Mouse (Mus musculus): ENCODE results near the gene C1qtnf9. TPM values are rescaled to one million over a fixed set of nuclear protein-coding genes. Genes with fewer than 3 reads are reported as not detected.

C1qtnf9 gene
- polyA plus RNA-seq, 1 experiment = 16.8 TPM

- no peak overlapping the region for H3K27ac ChIP-seq (replicated peaks; ENCODE audit: low read depth, low read length)
- H3K4me3 ChIP-seq (ENCODE audit: insufficient read depth, low read depth, low read length) = no peak overlapping the region
- no peaks in the 10 kb centered on the region for H3K4me1 ChIP-seq (ENCODE audit: control insufficient read depth, insufficient read depth, insufficient read length, low read length)
These were observed 28.8 kb downstream of the C1qtnf9 start for GRCm38 (mm10) chr14:60796600-60797322.

- H3K4me1 ChIP-seq (ENCODE audit: control insufficient read depth, insufficient read depth, insufficient read length, low read length) = no peaks in the 10 kb centered on the region
- H3K27ac ChIP-seq (replicated peaks; ENCODE audit: low read depth, low read length) = no peak overlapping the region
- H3K4me3 ChIP-seq (ENCODE audit: insufficient read depth, low read depth, low read length) = no peak overlapping the region
These were observed 29.7 kb downstream of the C1qtnf9 start for GRCm38 (mm10) chr14:60797596-60797995.

- no peak overlapping the region for H3K4me3 ChIP-seq (ENCODE audit: insufficient read depth, low read depth, low read length)
- no peaks in the 10 kb centered on the region for H3K4me1 ChIP-seq (ENCODE audit: control insufficient read depth, insufficient read depth, insufficient read length, low read length)
- H3K27ac ChIP-seq (replicated peaks; ENCODE audit: low read depth, low read length) = no peak overlapping the region
These were observed 30.8 kb downstream of the C1qtnf9 start for GRCm38 (mm10) chr14:60798721-60799120.

- Histone ChIP-seq H3K27ac (replicated peaks; ENCODE audit: low read depth, low read length) (no peak overlapping the region), H3K4me1 (ENCODE audit: control insufficient read depth, insufficient read depth, insufficient read length, low read length) (no peaks in the 10 kb centered on the region), H3K4me3 (ENCODE audit: insufficient read depth, low read depth, low read length) (no peak overlapping the region)
These were observed 32.1 kb downstream of the C1qtnf9 start for GRCm38 (mm10) chr14:60799762-60800728.

- 0 out of 2 replicates have a peak, but pooled peaks cover 2% of the 10 kb centered on the region for H3K4me1 ChIP-seq (ENCODE audit: control insufficient read depth, insufficient read depth, insufficient read length, low read length)
- H3K4me3 ChIP-seq (ENCODE audit: insufficient read depth, low read depth, low read length) = no peak overlapping the region
- no peak overlapping the region for H3K27ac ChIP-seq (replicated peaks; ENCODE audit: low read depth, low read length)
These were observed 34.1 kb downstream of the C1qtnf9 start for GRCm38 (mm10) chr14:60802026-60802425.

GRCm38 (mm10) chr14:60804978-60805377, 37.0 kb downstream of the C1qtnf9 start:
- Histone ChIP-seq H3K4me1 (ENCODE audit: control insufficient read depth, insufficient read depth, insufficient read length, low read length) (0 out of 2 replicates have a peak, but pooled peaks cover 2% of the 10 kb centered on the region), H3K27ac (replicated peaks; ENCODE audit: low read depth, low read length) (no peak overlapping the region), H3K4me3 (ENCODE audit: insufficient read depth, low read depth, low read length) (no peak overlapping the region)

- 0 out of 2 replicates have a peak, but pooled peaks cover 2% of the 10 kb centered on the region for H3K4me1 ChIP-seq (ENCODE audit: control insufficient read depth, insufficient read depth, insufficient read length, low read length)
- H3K4me3 ChIP-seq (ENCODE audit: insufficient read depth, low read depth, low read length) = no peak overlapping the region
- peak overlapping the region; percentile 59; the same call in 1 of the 2 replicates for H3K27ac ChIP-seq (replicated peaks; ENCODE audit: low read depth, low read length)
These were observed 37.9 kb downstream of the C1qtnf9 start for GRCm38 (mm10) chr14:60805871-60806270.

- Histone ChIP-seq H3K27ac (replicated peaks; ENCODE audit: low read depth, low read length) (no peak overlapping the region), H3K4me3 (ENCODE audit: insufficient read depth, low read depth, low read length) (no peak overlapping the region), H3K4me1 (ENCODE audit: control insufficient read depth, insufficient read depth, insufficient read length, low read length) (0 out of 2 replicates have a peak, but pooled peaks cover 2% of the 10 kb centered on the region)
These were observed 39.0 kb downstream of the C1qtnf9 start for GRCm38 (mm10) chr14:60806891-60807344.

- H3K27ac ChIP-seq (replicated peaks; ENCODE audit: low read depth, low read length) = no peak overlapping the region
- no peak overlapping the region for H3K4me3 ChIP-seq (ENCODE audit: insufficient read depth, low read depth, low read length)
- H3K4me1 ChIP-seq (ENCODE audit: control insufficient read depth, insufficient read depth, insufficient read length, low read length) = 0 out of 2 replicates have a peak, but pooled peaks cover 2% of the 10 kb centered on the region
These were observed 41.9 kb downstream of the C1qtnf9 start for GRCm38 (mm10) chr14:60809881-60810280.

GRCm38 (mm10) chr14:60811547-60811946, 43.6 kb downstream of the C1qtnf9 start:
- Histone ChIP-seq H3K4me3 (ENCODE audit: insufficient read depth, low read depth, low read length) (no peak overlapping the region), H3K27ac (replicated peaks; ENCODE audit: low read depth, low read length) (no peak overlapping the region), H3K4me1 (ENCODE audit: control insufficient read depth, insufficient read depth, insufficient read length, low read length) (no peaks in the 10 kb centered on the region)

- Histone ChIP-seq H3K4me1 (ENCODE audit: control insufficient read depth, insufficient read depth, insufficient read length, low read length) (peaks cover 4% of the 10 kb centered on the region; the same call in 1 of the 2 replicates), H3K27ac (replicated peaks; ENCODE audit: low read depth, low read length) (no peak overlapping the region), H3K4me3 (ENCODE audit: insufficient read depth, low read depth, low read length) (no peak overlapping the region)
These were observed 47.2 kb downstream of the C1qtnf9 start for GRCm38 (mm10) chr14:60815098-60815497.

GRCm38 (mm10) chr14:60818045-60818444, 50.1 kb downstream of the C1qtnf9 start:
- peaks cover 4% of the 10 kb centered on the region; the same call in 1 of the 2 replicates for H3K4me1 ChIP-seq (ENCODE audit: control insufficient read depth, insufficient read depth, insufficient read length, low read length)
- no peak overlapping the region for H3K27ac ChIP-seq (replicated peaks; ENCODE audit: low read depth, low read length)
- no peak overlapping the region for H3K4me3 ChIP-seq (ENCODE audit: insufficient read depth, low read depth, low read length)

GRCm38 (mm10) chr14:60830096-60830495, 62.2 kb downstream of the C1qtnf9 start:
- Histone ChIP-seq H3K4me3 (ENCODE audit: insufficient read depth, low read depth, low read length) (no peak overlapping the region), H3K4me1 (ENCODE audit: control insufficient read depth, insufficient read depth, insufficient read length, low read length) (no peaks in the 10 kb centered on the region), H3K27ac (replicated peaks; ENCODE audit: low read depth, low read length) (no peak overlapping the region)
